Mouse (Mus musculus): ENCODE measurements at regions not wholly inside any gene's neighbourhood (a gene's known extent, or its start where the extent isn't known, plus 50 kb on each side); places are given as distances from the start of the nearest gene placed in this dataset.

DNA sequence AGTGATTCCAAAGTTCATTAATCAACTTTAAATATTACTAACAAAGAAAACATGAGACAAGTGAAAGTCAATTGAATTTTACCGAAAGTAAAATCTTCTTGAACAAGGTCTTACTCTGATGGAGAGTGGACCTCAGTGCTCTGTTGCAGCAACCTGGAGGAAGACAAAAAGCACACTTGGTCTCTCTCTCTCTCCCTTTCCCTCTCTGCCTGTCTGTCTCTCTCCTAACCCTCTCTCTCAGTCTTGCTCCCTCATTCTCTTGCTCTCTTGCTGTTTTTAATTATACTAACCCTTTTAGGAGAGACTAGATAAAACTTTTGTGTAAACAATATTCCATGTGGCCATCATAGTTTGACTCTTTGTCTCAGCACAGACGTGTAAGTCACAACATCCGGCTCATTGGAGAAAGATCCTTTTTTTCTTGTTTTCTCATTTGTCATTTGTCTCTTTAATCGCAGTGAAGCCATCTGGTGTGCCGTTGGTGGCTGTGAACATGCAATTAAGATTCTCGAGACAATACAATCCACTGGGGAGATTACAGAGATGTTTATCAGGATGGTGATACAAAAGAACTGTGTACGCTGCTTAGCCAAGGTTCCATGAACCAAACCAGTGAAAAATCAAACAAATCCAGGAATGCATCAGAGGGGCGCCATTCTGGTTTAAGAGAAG, 244.5 kb downstream of the Galc start:
- TF ChIP-seq CTCF (IDR thresholded peaks at IDR 0.05; ENCODE audit: low read depth) = no peak

GRCm38 (mm10) chr12:98009175-98009574, 250.1 kb downstream of the Galc start:
- H3K4me1 ChIP-seq (replicated peaks; ENCODE audit: control insufficient read depth, insufficient read depth, low read length) = no peaks in the 10 kb centered on the region
- H3K36me3 ChIP-seq (ENCODE audit: control insufficient read depth, insufficient read depth) = no peaks in the 10 kb centered on the region
- no peak overlapping the region for H3K4me2 ChIP-seq (replicated peaks; ENCODE audit: low read depth)
- no peak overlapping the region for H3K27ac ChIP-seq (ENCODE audit: low read depth, low read length)
- H3K9me3 ChIP-seq (ENCODE audit: control insufficient read depth) = no peaks in the 10 kb centered on the region
- no peak for ATAC-seq
- no peak overlapping the region for H3K4me3 ChIP-seq (ENCODE audit: low read depth, low read length)
- H3K9ac ChIP-seq (ENCODE audit: low read depth, low read length) = no peak overlapping the region
- no peak for TF ChIP-seq CTCF (IDR thresholded peaks at IDR 0.05; ENCODE audit: low read depth)
- 94% methylated on average over 2 of the region's 2 CpGs for WGBS
- no peaks in the 10 kb centered on the region for H3K27me3 ChIP-seq (replicated peaks; ENCODE audit: control insufficient read depth, insufficient read depth, low read length)

More for the DNA sequence above, 244.5 kb downstream of the Galc start:
- no peak overlapping the region for H3K4me3 ChIP-seq (ENCODE audit: low read depth, low read length)
- H3K9ac ChIP-seq (ENCODE audit: low read depth, low read length) = no peak overlapping the region
- no peak for ATAC-seq
- H3K36me3 ChIP-seq (ENCODE audit: control insufficient read depth, insufficient read depth) = no peaks in the 10 kb centered on the region
- no peaks in the 10 kb centered on the region for H3K9me3 ChIP-seq (ENCODE audit: control insufficient read depth)
- 44% methylated on average over 8 of the region's 8 CpGs for WGBS
- no peak overlapping the region for H3K4me2 ChIP-seq (replicated peaks; ENCODE audit: low read depth)
- H3K4me1 ChIP-seq (replicated peaks; ENCODE audit: control insufficient read depth, insufficient read depth, low read length) = no peaks in the 10 kb centered on the region
- no peak overlapping the region for H3K27ac ChIP-seq (ENCODE audit: low read depth, low read length)
- H3K27me3 ChIP-seq (replicated peaks; ENCODE audit: control insufficient read depth, insufficient read depth, low read length) = no peaks in the 10 kb centered on the region

- no peaks in the 10 kb centered on the region for H3K9me3 ChIP-seq (ENCODE audit: control insufficient read depth)
- H3K4me1 ChIP-seq (replicated peaks; ENCODE audit: control insufficient read depth, insufficient read depth, low read length) = no peaks in the 10 kb centered on the region
- no peak for ATAC-seq
Measured at GRCm38 (mm10) chr12:98005671-98006469, 253.4 kb downstream of the Galc start.

DNA sequence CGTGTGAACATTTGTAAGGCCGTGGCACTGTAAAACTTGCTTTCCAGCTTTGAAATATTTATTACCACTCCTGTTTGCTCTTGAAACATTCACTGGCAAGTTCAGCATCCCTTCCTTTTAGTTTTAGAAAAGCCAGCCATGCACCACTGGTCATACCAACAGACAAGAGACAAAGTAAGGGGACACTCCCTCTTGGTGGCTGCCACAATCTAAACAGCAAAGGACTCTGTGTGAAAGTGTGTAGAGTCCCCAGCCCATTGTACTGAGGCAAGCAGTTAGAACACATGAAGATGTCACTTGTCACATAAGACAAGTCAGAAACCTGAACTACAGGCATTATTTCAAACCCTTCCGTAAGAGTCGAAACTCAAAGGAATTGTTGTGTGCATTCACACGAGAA, 257.0 kb downstream of the Galc start:
- no peak overlapping the region for H3K27ac ChIP-seq (ENCODE audit: low read depth, low read length)
- H3K4me2 ChIP-seq (replicated peaks; ENCODE audit: low read depth) = no peak overlapping the region
- no peak overlapping the region for H3K9ac ChIP-seq (ENCODE audit: low read depth, low read length)
- no peaks in the 10 kb centered on the region for H3K9me3 ChIP-seq (ENCODE audit: control insufficient read depth)
- H3K4me3 ChIP-seq (ENCODE audit: low read depth, low read length) = no peak overlapping the region
- H3K27me3 ChIP-seq (replicated peaks; ENCODE audit: control insufficient read depth, insufficient read depth, low read length) = no peaks in the 10 kb centered on the region
- ATAC-seq = no peak
- H3K4me1 ChIP-seq (replicated peaks; ENCODE audit: control insufficient read depth, insufficient read depth, low read length) = no peaks in the 10 kb centered on the region
- 74% methylated on average over 5 of the region's 5 CpGs for WGBS
- H3K36me3 ChIP-seq (ENCODE audit: control insufficient read depth, insufficient read depth) = no peaks in the 10 kb centered on the region
- TF ChIP-seq CTCF (IDR thresholded peaks at IDR 0.05; ENCODE audit: low read depth) = no peak

More at GRCm38 (mm10) chr12:98005671-98006469, 253.4 kb downstream of the Galc start:
- Histone ChIP-seq H3K27ac (ENCODE audit: low read depth, low read length) (no peak overlapping the region), H3K4me3 (ENCODE audit: low read depth, low read length) (no peak overlapping the region), H3K27me3 (replicated peaks; ENCODE audit: control insufficient read depth, insufficient read depth, low read length) (no peaks in the 10 kb centered on the region), H3K4me2 (replicated peaks; ENCODE audit: low read depth) (no peak overlapping the region), H3K36me3 (ENCODE audit: control insufficient read depth, insufficient read depth) (no peaks in the 10 kb centered on the region), H3K9ac (ENCODE audit: low read depth, low read length) (no peak overlapping the region)
- WGBS = 60% methylated on average over 5 of the region's 5 CpGs
- no peak for TF ChIP-seq CTCF (IDR thresholded peaks at IDR 0.05; ENCODE audit: low read depth)

DNA sequence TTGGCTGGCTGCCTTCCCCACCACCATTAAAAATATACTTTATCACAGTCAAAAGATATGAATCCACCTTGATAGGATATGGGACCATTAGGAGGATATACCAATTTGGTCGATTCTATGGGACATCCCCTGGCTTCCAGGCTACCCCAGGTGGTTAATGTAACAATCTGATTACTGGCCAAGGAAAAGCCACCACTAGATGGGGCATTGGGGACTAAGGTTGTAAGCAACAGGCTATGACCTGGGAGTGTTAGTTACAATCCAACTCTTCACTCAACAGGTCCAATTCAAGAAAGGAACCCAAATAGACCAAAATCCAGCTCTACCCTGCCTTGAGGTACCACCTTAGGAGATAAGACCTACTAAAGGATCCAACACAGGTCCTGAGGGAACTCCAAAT, 264.4 kb downstream of the Galc start:
- peak; percentile 23; the same call in 1 of the 2 replicates for TF ChIP-seq CTCF (IDR thresholded peaks at IDR 0.05; ENCODE audit: low read depth)
- no peaks in the 10 kb centered on the region for H3K27me3 ChIP-seq (replicated peaks; ENCODE audit: control insufficient read depth, insufficient read depth, low read length)
- no peak overlapping the region for H3K4me3 ChIP-seq (ENCODE audit: low read depth, low read length)
- H3K9me3 ChIP-seq (ENCODE audit: control insufficient read depth) = no peaks in the 10 kb centered on the region
- no peak overlapping the region for H3K4me2 ChIP-seq (replicated peaks; ENCODE audit: low read depth)
- no peaks in the 10 kb centered on the region for H3K36me3 ChIP-seq (ENCODE audit: control insufficient read depth, insufficient read depth)
- 47% methylated on average over 1 of the region's 1 CpGs for WGBS
- H3K4me1 ChIP-seq (replicated peaks; ENCODE audit: control insufficient read depth, insufficient read depth, low read length) = no peaks in the 10 kb centered on the region
- H3K9ac ChIP-seq (ENCODE audit: low read depth, low read length) = no peak overlapping the region
- no peak for ATAC-seq
- H3K27ac ChIP-seq (ENCODE audit: low read depth, low read length) = no peak overlapping the region

DNA sequence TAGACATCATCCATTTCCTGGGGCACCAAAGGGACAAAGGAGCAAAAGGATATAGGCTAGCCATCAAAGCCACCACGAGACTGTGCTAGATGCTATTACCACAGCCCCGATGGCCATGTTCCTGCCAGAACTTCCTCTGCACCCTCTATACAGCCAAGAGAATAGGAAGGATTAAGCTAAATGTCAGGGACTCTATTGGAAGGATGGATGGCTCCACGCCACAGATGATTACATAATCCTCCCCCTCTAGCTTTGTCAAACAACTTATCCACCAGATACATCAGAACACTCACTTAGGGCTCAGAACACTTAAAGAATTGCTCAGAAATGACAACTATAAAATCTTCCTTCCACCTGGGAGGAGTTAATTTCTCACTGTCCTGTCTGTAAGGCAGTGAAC, 265.3 kb downstream of the Galc start:
- Histone ChIP-seq H3K9ac (ENCODE audit: low read depth, low read length) (no peak overlapping the region), H3K27me3 (replicated peaks; ENCODE audit: control insufficient read depth, insufficient read depth, low read length) (no peaks in the 10 kb centered on the region), H3K4me3 (ENCODE audit: low read depth, low read length) (no peak overlapping the region), H3K27ac (ENCODE audit: low read depth, low read length) (no peak overlapping the region), H3K36me3 (ENCODE audit: control insufficient read depth, insufficient read depth) (no peaks in the 10 kb centered on the region), H3K9me3 (ENCODE audit: control insufficient read depth) (no peaks in the 10 kb centered on the region), H3K4me2 (replicated peaks; ENCODE audit: low read depth) (no peak overlapping the region), H3K4me1 (replicated peaks; ENCODE audit: control insufficient read depth, insufficient read depth, low read length) (no peaks in the 10 kb centered on the region)
- TF ChIP-seq CTCF (IDR thresholded peaks at IDR 0.05; ENCODE audit: low read depth) = no peak
- ATAC-seq = no peak
- 75% methylated on average over 3 of the region's 3 CpGs for WGBS

All from intestine, postnatal 0 days (tissue).